Mouse (Mus musculus): ENCODE data around the gene Cbln3. TPM values are rescaled to one million over a fixed set of nuclear protein-coding genes. Genes with fewer than 3 reads are reported as not detected.
A peak's percentile ranks its signal among the peaks of the same experiment; 100 is the strongest.

Cbln3 gene
- polyA plus RNA-seq, 1 experiment from 2014 or later, result 0.30 TPM

DNA sequence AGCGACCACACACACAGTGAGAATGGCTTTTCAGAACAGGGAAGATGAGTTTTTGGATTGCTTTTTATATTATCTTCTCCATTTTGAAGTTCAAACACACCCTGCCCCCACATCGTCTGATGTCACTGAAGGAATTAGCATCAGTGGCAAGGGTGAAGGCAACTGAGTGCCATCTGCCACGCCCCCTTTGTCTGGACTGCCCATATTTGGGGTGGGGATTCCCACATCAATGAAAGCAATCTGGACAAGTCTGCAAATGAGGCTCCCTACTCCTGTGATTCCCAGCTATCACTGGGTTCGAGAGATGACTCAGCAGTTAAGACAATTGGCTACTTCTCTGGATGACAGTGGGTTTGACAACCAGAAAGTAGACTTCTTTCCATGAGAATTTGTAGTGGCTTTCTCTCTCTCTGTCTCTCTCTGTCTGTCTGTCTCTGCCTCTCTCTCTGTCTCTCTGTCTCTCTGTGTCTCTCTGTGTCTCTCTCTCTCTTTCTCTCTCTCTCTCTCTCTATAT is 43.3 kb downstream of the Cbln3 start:
- H3K9ac ChIP-seq, result no peak overlapping the region
- ATAC-seq (ENCODE audit: insufficient number of reproducible peaks, insufficient read depth, low FRiP score, low TSS enrichment, low read depth), result no peak
- WGBS, result 65% methylated on average over 4 of the region's 4 CpGs
- no peak overlapping the region for H3K4me3 ChIP-seq
- no peaks in the 10 kb centered on the region for H3K9me3 ChIP-seq
- H3K36me3 ChIP-seq, result no peaks in the 10 kb centered on the region
- H3K4me2 ChIP-seq, result no peak overlapping the region
- H3K27ac ChIP-seq, result no peak overlapping the region
- peaks cover 6% of the 10 kb centered on the region for H3K4me1 ChIP-seq
- H3K27me3 ChIP-seq, result no peaks in the 10 kb centered on the region

DNA sequence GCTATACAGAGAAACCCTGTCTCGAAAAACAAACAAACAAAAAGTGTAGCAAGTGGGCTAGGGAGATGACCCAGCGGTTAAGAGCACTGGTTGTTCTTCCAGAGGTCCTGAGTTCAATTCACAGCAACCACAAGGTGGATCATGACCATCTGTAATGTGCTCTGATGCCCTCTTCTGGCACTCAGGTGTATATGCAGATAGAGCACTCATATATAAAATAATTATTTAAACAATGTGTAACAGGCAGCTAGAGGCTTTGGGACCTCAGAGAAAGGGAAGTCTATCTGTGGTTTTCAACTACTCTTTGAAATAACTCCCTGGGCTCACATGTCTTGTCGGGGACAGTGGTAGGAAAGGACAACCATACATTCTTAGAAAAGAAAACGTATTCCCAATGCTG is 45.5 kb downstream of the Cbln3 start:
- H3K4me2 ChIP-seq, result no peak overlapping the region
- peaks cover 9% of the 10 kb centered on the region for H3K36me3 ChIP-seq
- H3K9me3 ChIP-seq, result no peaks in the 10 kb centered on the region
- H3K9ac ChIP-seq, result no peak overlapping the region
- no peak overlapping the region for H3K4me3 ChIP-seq
- no peak overlapping the region for H3K27ac ChIP-seq
- H3K27me3 ChIP-seq, result no peaks in the 10 kb centered on the region
- ATAC-seq (ENCODE audit: insufficient number of reproducible peaks, insufficient read depth, low FRiP score, low TSS enrichment, low read depth), result no peak
- 87% methylated on average over 4 of the region's 4 CpGs for WGBS
- peaks cover 28% of the 10 kb centered on the region for H3K4me1 ChIP-seq

DNA sequence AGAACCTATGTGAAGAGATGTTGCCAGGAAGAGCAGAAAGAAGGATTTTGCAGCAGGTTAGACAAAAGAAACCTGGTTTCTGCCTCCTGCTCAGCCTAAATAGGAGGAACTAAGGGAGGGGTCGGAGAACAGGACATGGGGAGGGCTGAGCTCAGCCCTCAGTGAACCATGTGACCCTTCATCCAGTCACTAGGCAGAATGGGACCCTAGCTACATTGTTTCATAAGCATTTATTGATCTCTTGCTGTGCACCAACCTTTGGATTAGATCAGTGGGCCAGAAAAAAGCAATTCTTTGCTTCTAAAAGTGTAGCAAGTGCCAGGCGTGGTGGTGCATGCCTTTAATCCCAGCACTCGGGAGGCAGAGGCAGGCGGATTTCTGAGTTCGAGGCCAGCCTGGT is 45.9 kb downstream of the Cbln3 start:
- no peak for ATAC-seq (ENCODE audit: insufficient number of reproducible peaks, insufficient read depth, low FRiP score, low TSS enrichment, low read depth)
- H3K27ac ChIP-seq, result no peak overlapping the region
- H3K9me3 ChIP-seq, result no peaks in the 10 kb centered on the region
- no peak overlapping the region for H3K9ac ChIP-seq
- H3K4me1 ChIP-seq, result peaks cover 31% of the 10 kb centered on the region
- WGBS, result 89% methylated on average over 5 of the region's 5 CpGs
- H3K36me3 ChIP-seq, result peaks cover 13% of the 10 kb centered on the region
- H3K27me3 ChIP-seq, result no peaks in the 10 kb centered on the region
- no peak overlapping the region for H3K4me3 ChIP-seq
- no peak overlapping the region for H3K4me2 ChIP-seq

DNA sequence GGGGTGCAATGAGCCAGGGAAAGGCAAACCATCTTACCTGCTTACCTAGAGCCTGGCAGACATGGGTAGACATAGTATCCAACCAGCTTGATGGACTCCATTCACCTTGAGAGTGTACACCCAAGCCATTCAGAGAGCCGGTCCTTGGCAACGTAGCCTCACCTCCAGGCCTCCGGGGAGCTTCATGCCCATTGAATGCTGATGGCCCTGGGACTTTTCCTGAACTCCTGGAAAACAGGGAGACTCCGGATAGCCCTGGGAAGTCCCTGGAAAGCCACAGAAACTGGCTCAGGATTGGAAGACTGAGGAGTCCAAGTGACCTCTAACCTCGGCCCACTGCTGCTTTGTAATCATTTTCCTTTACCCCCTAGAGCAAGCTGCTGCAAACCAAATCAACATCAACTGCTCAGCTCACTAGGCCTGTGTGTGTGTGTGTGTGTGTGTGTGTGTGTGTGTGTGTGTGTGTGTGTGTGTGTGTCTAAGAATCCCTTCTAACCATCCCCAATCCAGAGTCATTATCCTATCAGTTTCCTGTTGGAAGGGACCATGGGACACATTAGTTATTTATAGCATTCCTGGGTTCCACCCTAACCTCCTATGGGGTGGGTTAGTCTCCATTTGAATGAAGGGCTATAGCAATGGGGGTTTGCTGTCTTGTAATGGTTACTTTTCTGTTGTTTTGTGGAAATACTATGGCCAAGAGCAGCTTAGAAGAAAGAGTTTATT is 49.2 kb downstream of the Cbln3 start:
- Histone ChIP-seq H3K4me1 (peaks cover 50% of the 10 kb centered on the region), H3K27ac (peak overlapping the region; percentile 30; the same call in 1 of the 2 replicates), H3K27me3 (no peaks in the 10 kb centered on the region), H3K4me2 (no peak overlapping the region), H3K36me3 (peaks cover 45% of the 10 kb centered on the region), H3K9me3 (no peaks in the 10 kb centered on the region), H3K4me3 (no peak overlapping the region), H3K9ac (no peak overlapping the region)
- 64% methylated on average over 5 of the region's 5 CpGs for whole genome bisulfite sequencing
- no peak for ATAC-seq (ENCODE audit: insufficient number of reproducible peaks, insufficient read depth, low FRiP score, low TSS enrichment, low read depth)

DNA sequence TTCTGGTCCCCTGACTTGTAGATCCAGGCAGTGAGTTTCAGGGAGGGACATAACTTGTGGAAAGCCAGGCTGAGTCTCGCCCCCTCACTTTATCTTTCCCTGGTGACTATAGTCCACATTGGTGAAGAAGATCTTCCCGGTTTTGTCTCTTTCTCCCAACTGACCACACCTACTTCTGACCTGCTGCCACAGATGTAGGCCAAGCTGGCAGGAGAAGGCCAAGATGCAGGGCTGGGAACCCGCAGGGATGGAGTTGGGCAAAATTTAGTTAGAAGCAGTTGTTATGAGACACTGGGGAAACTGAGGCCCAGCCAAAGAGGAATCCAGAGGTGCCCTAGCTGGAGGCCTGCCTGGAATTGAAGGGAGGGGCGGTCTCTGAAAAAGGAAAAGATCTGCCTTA is 51.1 kb downstream of the Cbln3 start:
- no peaks in the 10 kb centered on the region for H3K27me3 ChIP-seq
- H3K27ac ChIP-seq, result peak overlapping the region; percentile 30
- WGBS, result 86% methylated on average over 4 of the region's 4 CpGs
- no peak overlapping the region for H3K4me2 ChIP-seq
- peaks cover 68% of the 10 kb centered on the region for H3K4me1 ChIP-seq
- peaks cover 63% of the 10 kb centered on the region for H3K36me3 ChIP-seq
- H3K4me3 ChIP-seq, result no peak overlapping the region
- H3K9ac ChIP-seq, result no peak overlapping the region
- no peak for ATAC-seq (ENCODE audit: insufficient number of reproducible peaks, insufficient read depth, low FRiP score, low TSS enrichment, low read depth)
- no peaks in the 10 kb centered on the region for H3K9me3 ChIP-seq

DNA sequence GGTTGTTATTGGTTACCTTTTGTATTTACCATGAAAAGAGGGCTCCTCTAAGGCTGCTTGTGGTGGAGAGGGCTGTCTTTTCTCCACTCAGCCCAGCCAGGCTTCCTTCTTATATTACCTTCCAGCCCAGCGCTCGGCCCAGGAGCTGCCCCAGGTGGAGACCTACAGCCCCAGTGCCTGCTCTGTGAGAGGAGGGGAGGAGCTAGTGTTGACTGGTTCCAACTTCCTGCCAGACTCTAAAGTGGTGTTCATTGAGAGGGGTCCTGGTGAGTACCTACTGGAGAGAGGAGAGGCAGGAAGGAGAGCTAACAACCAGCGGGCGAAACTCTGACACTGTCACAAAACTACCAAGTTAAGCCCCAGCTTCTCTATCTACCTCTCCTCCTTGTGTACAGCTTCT is 53.9 kb downstream of the Cbln3 start:
- WGBS, result 76% methylated on average over 4 of the region's 4 CpGs
- no peak overlapping the region for H3K4me2 ChIP-seq
- no peaks in the 10 kb centered on the region for H3K9me3 ChIP-seq
- peaks cover 77% of the 10 kb centered on the region for H3K4me1 ChIP-seq
- no peak overlapping the region; the same call in 1 of the 2 replicates for H3K9ac ChIP-seq
- ATAC-seq (ENCODE audit: insufficient number of reproducible peaks, insufficient read depth, low FRiP score, low TSS enrichment, low read depth), result no peak
- H3K36me3 ChIP-seq, result peaks cover 82% of the 10 kb centered on the region
- no peak overlapping the region for H3K27ac ChIP-seq
- no peak overlapping the region for H3K4me3 ChIP-seq
- no peaks in the 10 kb centered on the region for H3K27me3 ChIP-seq

DNA sequence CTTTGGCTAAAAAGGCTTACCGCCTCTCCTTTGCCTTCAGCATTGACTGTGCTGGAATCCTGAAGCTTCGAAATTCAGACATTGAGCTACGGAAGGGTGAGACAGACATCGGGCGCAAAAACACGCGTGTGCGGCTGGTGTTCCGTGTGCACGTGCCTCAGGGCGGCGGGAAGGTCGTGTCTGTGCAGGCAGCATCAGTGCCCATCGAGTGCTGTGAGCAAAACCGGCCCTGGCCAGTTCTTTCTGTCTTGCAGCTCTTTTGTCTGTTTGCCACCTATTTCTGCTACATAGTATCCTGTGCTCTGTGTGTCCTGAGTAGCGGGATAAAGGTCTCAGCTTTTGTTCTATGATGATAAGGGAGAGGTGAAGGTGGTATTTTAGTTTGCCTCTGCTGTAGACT is 54.3 kb downstream of the Cbln3 start:
- H3K27me3 ChIP-seq, result no peaks in the 10 kb centered on the region
- H3K4me2 ChIP-seq, result no peak overlapping the region
- no peak overlapping the region for H3K4me3 ChIP-seq
- peaks cover 72% of the 10 kb centered on the region for H3K4me1 ChIP-seq
- ATAC-seq (ENCODE audit: insufficient number of reproducible peaks, insufficient read depth, low FRiP score, low TSS enrichment, low read depth), result no peak
- 78% methylated on average over 16 of the region's 16 CpGs for WGBS
- H3K9ac ChIP-seq, result no peak overlapping the region; the same call in 1 of the 2 replicates
- H3K27ac ChIP-seq, result no peak overlapping the region
- H3K9me3 ChIP-seq, result no peaks in the 10 kb centered on the region
- peaks cover 82% of the 10 kb centered on the region for H3K36me3 ChIP-seq

Other genes with a start within 250 kb of the Cbln3 start
- 95.1 and 111 TPM in 2 replicates for gene Ipo4, start 248.4 kb downstream of the Cbln3 start, polyA plus RNA-seq (2015; fragmentation: Nextera tagmentation; extraction: Ambion mirVana)
- gene Gm49378, start 246.5 kb downstream of the Cbln3 start, polyA plus RNA-seq (2015; fragmentation: Nextera tagmentation; extraction: Ambion mirVana), result 1.7 and 1.8 TPM in 2 replicates
- 106 and 117 TPM in 2 replicates for gene Tm9sf1, start 240.6 kb downstream of the Cbln3 start, polyA plus RNA-seq (2015; fragmentation: Nextera tagmentation; extraction: Ambion mirVana)
- 1.0 and 1.3 TPM in 2 replicates for gene Tssk4, start 234.2 kb downstream of the Cbln3 start, polyA plus RNA-seq (2015; fragmentation: Nextera tagmentation; extraction: Ambion mirVana)
- 66.1 and 70.6 TPM in 2 replicates for gene Mdp1, start 223.9 kb downstream of the Cbln3 start, polyA plus RNA-seq (2015; fragmentation: Nextera tagmentation; extraction: Ambion mirVana)
- gene Gmpr2, start 212.5 kb downstream of the Cbln3 start, polyA plus RNA-seq (2015; fragmentation: Nextera tagmentation; extraction: Ambion mirVana), result 75.2 and 83.5 TPM in 2 replicates
- 665 and 670 TPM in 2 replicates for gene Nedd8, start 212.3 kb downstream of the Cbln3 start, polyA plus RNA-seq (2015; fragmentation: Nextera tagmentation; extraction: Ambion mirVana)
- 38.7 and 46.6 TPM in 2 replicates for gene Tinf2, start 202.6 kb downstream of the Cbln3 start, polyA plus RNA-seq (2015; fragmentation: Nextera tagmentation; extraction: Ambion mirVana)
- gene Tgm1, start 170.5 kb downstream of the Cbln3 start, polyA plus RNA-seq (2015; fragmentation: Nextera tagmentation; extraction: Ambion mirVana), result 4.5 and 4.7 TPM in 2 replicates
- 27.6 and 32.2 TPM in 2 replicates for gene Rabggta, start 162.1 kb downstream of the Cbln3 start, polyA plus RNA-seq (2015; fragmentation: Nextera tagmentation; extraction: Ambion mirVana)
- gene Dhrs1, start 138.7 kb downstream of the Cbln3 start, polyA plus RNA-seq (2015; fragmentation: Nextera tagmentation; extraction: Ambion mirVana), result 84.5 and 102 TPM in 2 replicates
- gene Nop9, start 138.7 kb downstream of the Cbln3 start, polyA plus RNA-seq (2015; fragmentation: Nextera tagmentation; extraction: Ambion mirVana), result 35.5 and 47.6 TPM in 2 replicates
- 0.18 and 1.2 TPM in 2 replicates for gene Cideb, start 125.9 kb downstream of the Cbln3 start, polyA plus RNA-seq (2015; fragmentation: Nextera tagmentation; extraction: Ambion mirVana)
- 0.51 and 0.56 TPM in 2 replicates for gene Ltb4r2, start 123.0 kb downstream of the Cbln3 start, polyA plus RNA-seq (2015; fragmentation: Nextera tagmentation; extraction: Ambion mirVana)
- gene Ltb4r1, start 118.4 kb downstream of the Cbln3 start, polyA plus RNA-seq (2015; fragmentation: Nextera tagmentation; extraction: Ambion mirVana), result 0.58 and 1.1 TPM in 2 replicates
- gene Adcy4, start 100.3 kb downstream of the Cbln3 start, polyA plus RNA-seq (2015; fragmentation: Nextera tagmentation; extraction: Ambion mirVana), result 20.2 and 21.6 TPM in 2 replicates
- gene Ripk3, start 95.5 kb downstream of the Cbln3 start, polyA plus RNA-seq (2015; fragmentation: Nextera tagmentation; extraction: Ambion mirVana), result 41.1 and 44.4 TPM in 2 replicates
- 156 and 160 TPM in 2 replicates for gene Nfatc4, start 61.2 kb downstream of the Cbln3 start, polyA plus RNA-seq (2015; fragmentation: Nextera tagmentation; extraction: Ambion mirVana)
- gene Nynrin, start 30.4 kb downstream of the Cbln3 start, polyA plus RNA-seq (2015; fragmentation: Nextera tagmentation; extraction: Ambion mirVana), result 27.8 and 28.1 TPM in 2 replicates
- gene Khnyn, start 555 bp upstream of the Cbln3 start, polyA plus RNA-seq (2015; fragmentation: Nextera tagmentation; extraction: Ambion mirVana), result 21.0 and 22.0 TPM in 2 replicates
- 79.8 and 85.5 TPM in 2 replicates for gene Sdr39u1, start 15.9 kb upstream of the Cbln3 start, polyA plus RNA-seq (2015; fragmentation: Nextera tagmentation; extraction: Ambion mirVana)
- gene Cma1, start 60.3 kb upstream of the Cbln3 start, polyA plus RNA-seq (2015; fragmentation: Nextera tagmentation; extraction: Ambion mirVana), result 12.4 and 28.3 TPM in 2 replicates
- 0.29 TPM in 1 of 2 replicates, not detected in the other for gene Cma2, start 66.6 kb upstream of the Cbln3 start, polyA plus RNA-seq (2015; fragmentation: Nextera tagmentation; extraction: Ambion mirVana)
- not detected in 2 replicates for gene Mcpt1, start 133.6 kb upstream of the Cbln3 start, polyA plus RNA-seq (2015; fragmentation: Nextera tagmentation; extraction: Ambion mirVana)
- not detected in 2 replicates for gene Mcpt9, start 146.1 kb upstream of the Cbln3 start, polyA plus RNA-seq (2015; fragmentation: Nextera tagmentation; extraction: Ambion mirVana)
- gene Mcpt2, start 157.6 kb upstream of the Cbln3 start, polyA plus RNA-seq (2015; fragmentation: Nextera tagmentation; extraction: Ambion mirVana), result 0.39 and 0.41 TPM in 2 replicates
- 1.1 TPM in 1 of 2 replicates, not detected in the other for gene Mcpt4, start 177.9 kb upstream of the Cbln3 start, polyA plus RNA-seq (2015; fragmentation: Nextera tagmentation; extraction: Ambion mirVana)
- gene Mcpt8, start 200.9 kb upstream of the Cbln3 start, polyA plus RNA-seq (2015; fragmentation: Nextera tagmentation; extraction: Ambion mirVana), result 0.44 and 0.48 TPM in 2 replicates
- gene Ctsg, start 218.2 kb upstream of the Cbln3 start, polyA plus RNA-seq (2015; fragmentation: Nextera tagmentation; extraction: Ambion mirVana), result 0.36 TPM in 1 of 2 replicates, not detected in the other
- not detected in 2 replicates for gene Gzme, start 236.2 kb upstream of the Cbln3 start, polyA plus RNA-seq (2015; fragmentation: Nextera tagmentation; extraction: Ambion mirVana)
- gene Gzmd, start 248.2 kb upstream of the Cbln3 start, polyA plus RNA-seq (2015; fragmentation: Nextera tagmentation; extraction: Ambion mirVana), result not detected in 2 replicates